Mouse (Mus musculus) kidney, adult 2 months (tissue): ENCODE measurements around the gene Gm3285.

Experiments used
- CTCF ChIP-seq: fragments of 200-500 bp; conservative IDR thresholded peaks from 2 replicates; pipeline ENCODE4 v1.5.1; 2011; ENCODE audit warnings: low read depth, mild to moderate bottlenecking, control low read depth, low read length, moderate library complexity, mixed read lengths; ENCODE audit not compliant: insufficient read depth, insufficient read length
- POLR2A ChIP-seq: fragments of 200-500 bp; IDR thresholded peaks from one replicate; pipeline ENCODE4 v1.6.1; 2011; ENCODE audit warnings: low read depth, low read length, control low read depth

GRCm38 (mm10) chr10:77902894-77903715 lies 41.3 kb downstream of the Gm3285 start:
- TF ChIP-seq POLR2A (no peak), CTCF (no peak)
